Mouse (Mus musculus): ENCODE measurements around the gene Clec12b. TPM values are rescaled to one million over a fixed set of nuclear protein-coding genes. Genes with fewer than 3 reads are reported as not detected.

Clec12b gene
- under 1 TPM in 1 of 2 experiments, not detected in 1; 0.19 TPM for total RNA-seq (2021)

DNA sequence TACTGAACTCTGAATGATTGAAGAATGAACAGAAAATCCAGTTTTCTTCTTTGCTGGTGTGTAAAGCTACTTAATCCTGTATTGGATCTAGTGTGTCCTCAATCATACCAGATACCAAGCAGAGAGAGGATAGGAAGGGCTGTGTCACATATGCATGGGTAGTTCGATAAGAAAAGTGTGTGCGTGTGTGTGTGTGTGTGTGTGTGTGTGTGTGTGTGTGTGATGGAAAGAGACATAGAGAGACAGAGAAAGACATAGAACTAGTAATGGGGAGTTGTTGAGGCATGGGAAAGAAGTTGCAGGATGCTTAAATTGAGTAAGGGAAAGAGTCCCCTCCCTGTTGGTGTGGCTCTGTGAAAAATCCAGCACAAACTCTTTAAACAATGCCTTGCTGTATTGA lies at the start of gene Clec12b:
Gene Clec12b (minus strand): TSS at position 101 of the 400 bp plus-strand sequence.
- DNase-seq, result no peak
- intact Hi-C loops (cut with DNase I), result no loop called here

DNA sequence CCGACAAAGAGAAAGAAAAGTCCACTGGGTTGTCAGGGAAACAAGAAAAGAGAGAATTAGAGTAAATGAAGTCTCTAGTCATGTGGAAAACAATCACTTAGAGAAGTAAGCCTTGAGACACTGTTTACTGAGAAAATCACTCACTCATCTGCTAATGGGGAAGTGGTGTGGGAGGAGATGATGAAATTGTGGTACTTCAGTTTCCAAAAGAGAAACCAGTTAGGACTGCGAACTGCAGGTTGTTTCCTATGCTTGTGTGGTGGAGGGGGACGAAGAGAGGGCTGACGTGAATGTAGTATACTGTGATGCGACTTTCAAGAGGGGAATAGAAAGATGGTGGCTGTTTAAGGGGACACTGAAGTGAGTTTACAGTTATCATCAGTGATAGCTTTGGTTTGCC lies 48.6 kb upstream of the Clec12b start:
- DNase-seq, result no peak
- intact Hi-C loops (cut with DNase I), result no loop called here

DNA sequence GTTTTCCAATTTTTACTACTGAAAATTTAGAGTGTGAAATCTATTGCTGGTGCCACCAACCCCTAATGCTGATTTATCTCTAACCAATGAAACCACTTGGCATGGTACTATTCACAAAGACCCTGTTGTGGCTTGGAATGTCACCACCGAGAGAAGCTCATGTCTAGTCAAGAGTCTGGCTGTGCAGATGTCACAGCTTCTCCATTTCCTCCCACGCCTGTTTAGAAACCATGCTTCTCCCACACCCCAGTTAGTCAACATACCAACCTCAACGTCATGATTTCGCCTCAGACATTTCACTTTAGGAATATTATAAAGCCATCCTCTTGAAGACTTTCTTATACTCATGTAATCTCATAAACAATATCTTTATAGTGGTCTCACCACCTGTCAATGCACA lies 41.6 kb upstream of the Clec12b start:
- intact Hi-C loops (cut with DNase I), result no loop called here
- DNase-seq, result no peak

DNA sequence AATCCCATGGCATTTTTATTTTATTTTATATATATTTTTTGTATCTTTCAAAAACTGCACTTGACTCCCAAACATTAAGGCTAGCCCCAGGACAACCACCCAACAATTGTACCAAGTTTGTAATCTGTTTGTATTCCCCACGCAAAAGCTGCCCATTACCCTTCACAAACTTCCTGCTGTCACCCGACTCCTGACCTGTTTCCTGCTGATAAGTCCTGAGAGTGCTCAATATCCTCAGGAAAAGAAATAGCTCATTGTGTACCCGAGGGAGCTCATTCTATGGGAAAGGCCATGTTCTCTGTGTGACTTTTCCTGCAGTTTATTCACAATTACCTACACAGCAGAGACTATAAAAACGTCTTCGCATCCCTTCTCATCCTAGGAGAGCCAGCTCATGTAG lies 40.1 kb upstream of the Clec12b start:
- DNase-seq, result peak in 1 of 2 experiments; percentile 47
- intact Hi-C loops (cut with DNase I), result loop anchor here (1.0 kb wide), 1 partner anchor 24 kb away; no protein-coding TSS in a partner anchor

DNA sequence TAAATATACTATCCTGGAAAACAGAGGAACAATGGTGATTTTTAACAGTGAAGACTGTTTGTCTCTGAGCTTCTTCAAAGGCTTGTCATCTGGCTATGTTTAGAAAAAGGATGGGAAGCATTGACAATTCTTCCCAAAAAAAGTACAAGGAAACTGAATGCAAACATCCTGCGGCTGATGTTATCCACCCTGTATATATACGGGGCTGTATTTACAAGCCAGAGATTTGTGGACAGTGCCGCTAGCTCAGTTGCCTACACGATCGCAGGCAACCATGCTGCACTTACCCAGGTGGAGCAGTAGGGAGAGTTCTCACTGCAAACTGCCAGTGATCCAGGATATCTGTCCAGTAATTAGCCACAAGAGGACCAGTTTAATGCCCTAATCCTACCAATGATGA lies 39.5 kb upstream of the Clec12b start:
- DNase-seq, result no peak
- intact Hi-C loops (cut with DNase I), result no loop called here

GRCm38 (mm10) chr6:129423734-129424072 lies 38.0 kb upstream of the Clec12b start:
- peak; percentile 85 to 89 for DNase-seq
- intact Hi-C loops (cut with DNase I), result no loop called here

GRCm38 (mm10) chr6:129423040-129423733 lies 37.5 kb upstream of the Clec12b start:
- intact Hi-C loops (cut with DNase I), result no loop called here
- peak in 1 of 2 experiments; percentile 28 for DNase-seq

GRCm38 (mm10) chr6:129422311-129422710 lies 36.6 kb upstream of the Clec12b start:
- intact Hi-C loops (cut with DNase I), result no loop called here
- no peak for DNase-seq

DNA sequence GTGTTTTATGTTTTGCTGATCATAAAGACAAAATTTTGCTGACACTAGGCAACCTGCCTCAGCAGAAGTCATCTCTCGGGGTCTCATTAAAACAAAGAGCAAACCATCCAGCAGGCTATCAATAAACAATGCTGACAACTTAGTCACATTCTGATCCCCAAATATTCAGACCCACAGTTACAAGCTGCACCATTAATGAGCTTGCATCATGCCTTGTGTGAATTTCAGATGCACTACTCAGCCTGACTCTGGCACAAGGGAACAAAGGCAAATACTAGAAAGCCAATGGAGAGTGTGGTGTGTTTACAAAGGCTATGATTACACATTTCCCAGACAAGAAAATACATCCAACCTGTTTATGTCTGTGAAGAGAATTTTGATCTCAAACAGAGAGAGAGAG lies 28.5 kb upstream of the Clec12b start:
- intact Hi-C loops (cut with DNase I), result no loop called here
- DNase-seq, result no peak

GRCm38 (mm10) chr6:129408562-129408961 lies 22.9 kb upstream of the Clec12b start, which contains the start of gene Clec9a:
Clec9a (plus strand) TSS chr6:129408862.
- intact Hi-C loops (cut with DNase I), result no loop called here

GRCm38 (mm10) chr6:129407324-129407723 lies 21.6 kb upstream of the Clec12b start:
- peak in 1 of 2 experiments; percentile 18 for DNase-seq
- intact Hi-C loops (cut with DNase I), result no loop called here

More at GRCm38 (mm10) chr6:129408562-129408961, 22.9 kb upstream of the Clec12b start, which contains the start of gene Clec9a:
- no peak for DNase-seq

- intact Hi-C loops (cut with DNase I), result no loop called here
Observed at GRCm38 (mm10) chr6:129405999-129406398, 20.3 kb upstream of the Clec12b start.

DNA sequence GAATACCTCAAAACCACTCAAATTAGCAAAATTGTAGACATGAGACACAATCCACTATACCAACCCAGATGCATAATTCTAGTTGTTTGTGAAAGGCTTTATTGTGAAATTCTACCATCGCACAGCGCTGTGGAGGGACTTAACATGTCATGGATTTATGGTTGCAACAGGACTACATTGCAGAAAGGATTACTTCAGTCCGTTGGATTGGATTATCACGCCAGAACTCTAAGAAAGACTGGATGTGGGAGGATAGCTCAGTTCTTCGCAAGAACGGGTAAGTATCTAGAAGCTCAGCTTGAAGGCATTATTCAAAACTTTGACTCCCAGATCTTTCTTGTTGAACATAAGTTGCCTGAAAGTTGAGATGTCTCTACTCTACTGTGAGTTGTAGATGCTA lies 17.7 kb upstream of the Clec12b start:
- intact Hi-C loops (cut with DNase I), result no loop called here
- DNase-seq, result no peak

More at GRCm38 (mm10) chr6:129405999-129406398, 20.3 kb upstream of the Clec12b start:
- no peak for DNase-seq

- intact Hi-C loops (cut with DNase I), result no loop called here
- DNase-seq, result no peak
Observed at GRCm38 (mm10) chr6:129402404-129402803, 16.7 kb upstream of the Clec12b start.

DNA sequence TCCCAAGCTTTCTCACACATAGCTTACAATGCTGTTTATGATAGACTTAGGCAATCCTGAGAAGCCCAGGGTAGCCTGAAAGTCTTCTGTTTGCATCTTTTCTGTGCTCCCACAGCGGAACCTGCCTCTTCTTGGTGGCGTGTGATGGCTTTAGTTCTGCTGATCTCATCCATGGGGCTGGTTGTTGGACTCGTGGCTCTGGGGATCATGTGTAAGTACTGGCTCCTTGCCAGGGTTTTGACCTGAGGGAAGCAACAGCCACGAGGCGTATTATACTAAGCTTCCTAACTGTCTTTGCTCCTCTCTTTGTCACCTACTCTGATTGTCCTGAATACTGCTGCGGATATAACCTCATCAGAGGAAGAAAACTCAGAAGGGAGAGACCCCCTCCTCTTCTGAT lies 14.3 kb upstream of the Clec12b start:
- intact Hi-C loops (cut with DNase I), result no loop called here
- DNase-seq, result peak; percentile 25 to 41

DNA sequence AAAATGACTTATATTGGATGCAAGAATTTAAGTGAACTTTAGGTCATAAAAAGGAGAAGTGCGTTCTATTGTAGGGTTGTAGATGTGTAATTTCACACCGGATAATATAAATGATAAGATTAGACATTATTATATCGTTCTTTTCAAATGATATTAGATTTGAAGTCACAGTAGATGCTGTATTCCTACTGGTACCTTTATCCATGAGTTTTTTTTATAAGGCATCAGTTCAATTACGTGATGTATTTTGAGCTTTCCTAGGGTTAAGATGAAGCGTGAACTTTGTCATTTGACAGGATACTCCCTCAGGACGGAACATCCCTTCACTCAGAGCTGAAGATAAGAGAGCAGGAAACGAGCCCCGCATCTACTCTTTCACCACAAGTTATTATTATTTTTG lies 11.3 kb upstream of the Clec12b start, which contains the start of gene Clec1b:
Gene Clec1b (plus strand): TSS at position 301 of the 400 bp plus-strand sequence.
- intact Hi-C loops (cut with DNase I), result no loop called here
- no peak for DNase-seq

DNA sequence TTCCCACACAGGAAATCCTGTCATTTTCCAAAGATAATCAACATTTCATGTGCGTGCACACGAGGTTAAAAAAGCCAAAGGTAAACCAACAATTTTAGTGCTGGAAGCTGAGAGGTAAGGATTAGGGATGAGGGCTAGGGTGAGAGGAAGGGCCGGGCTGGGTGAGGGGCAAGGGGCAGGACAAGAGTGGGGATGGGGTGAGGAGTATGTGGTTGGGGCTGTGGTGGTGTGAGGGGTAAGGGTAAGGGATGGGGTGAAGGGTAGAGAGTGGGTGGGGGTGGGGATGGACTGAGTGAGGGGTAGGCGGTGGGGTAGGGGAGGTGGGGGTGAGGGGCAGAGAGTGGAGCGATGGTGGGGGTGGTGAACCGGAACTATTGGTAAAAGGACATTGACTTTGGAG lies 8.1 kb upstream of the Clec12b start:
- no peak for DNase-seq
- intact Hi-C loops (cut with DNase I), result loop anchor here (1.0 kb wide), 3 partner anchors 83 to 166 kb away; no protein-coding TSS in a partner anchor

DNA sequence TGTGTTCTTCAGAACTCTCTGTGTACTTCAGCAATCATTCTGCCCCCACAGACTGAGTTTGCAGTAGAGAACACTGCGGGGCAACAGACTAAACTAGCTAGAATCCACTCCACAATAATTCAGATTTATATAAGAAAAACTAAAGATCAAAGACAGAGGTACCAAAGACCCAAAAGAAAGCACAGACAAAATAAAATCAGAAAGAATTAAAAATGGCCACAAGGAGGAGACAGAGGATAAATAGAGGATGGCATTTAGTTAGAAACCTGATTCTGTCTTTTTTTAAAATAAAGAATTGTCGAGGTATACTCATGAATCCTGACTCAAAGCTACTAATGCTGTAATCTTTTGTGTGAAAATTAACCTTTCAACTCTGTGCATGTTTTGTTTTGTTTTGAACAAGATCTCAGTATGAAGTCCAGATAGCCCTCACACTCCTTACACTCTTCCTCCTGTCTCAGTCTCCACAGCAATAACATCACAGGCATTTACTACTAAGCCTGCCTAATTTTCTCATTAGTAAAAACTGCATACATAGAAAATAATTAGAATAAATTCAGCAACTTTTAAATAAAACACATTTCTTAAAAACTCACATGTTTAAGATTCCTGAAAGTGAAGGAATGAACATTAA lies 7.5 kb upstream of the Clec12b start:
- no peak for DNase-seq
- intact Hi-C loops (cut with DNase I), result loop anchor here (1.0 kb wide), 3 partner anchors 83 to 166 kb away; no protein-coding TSS in a partner anchor

GRCm38 (mm10) chr6:129385000-129385399 lies 674 bp downstream of the Clec12b start:
- intact Hi-C loops (cut with DNase I), result no loop called here
- DNase-seq, result no peak

DNA sequence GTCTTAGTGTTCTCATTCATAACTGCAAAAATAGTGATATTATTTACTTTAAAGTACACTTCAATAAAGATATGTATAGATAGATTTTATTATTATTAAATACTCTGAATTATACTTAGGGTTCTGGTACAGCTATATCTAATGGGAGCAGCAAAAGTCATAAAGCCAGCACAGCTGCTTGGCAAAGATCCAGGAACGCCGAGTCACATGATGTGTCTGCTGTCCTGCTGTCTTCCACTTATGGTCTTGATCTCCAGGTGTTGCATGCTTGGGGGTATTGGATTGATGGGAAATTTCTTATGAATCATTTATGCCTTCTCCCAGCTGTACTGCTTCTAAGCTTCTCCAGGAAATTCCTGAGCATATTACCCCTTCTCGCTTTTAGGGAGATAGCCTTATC lies 2.2 kb downstream of the Clec12b start:
- DNase-seq, result no peak
- intact Hi-C loops (cut with DNase I), result no loop called here

DNA sequence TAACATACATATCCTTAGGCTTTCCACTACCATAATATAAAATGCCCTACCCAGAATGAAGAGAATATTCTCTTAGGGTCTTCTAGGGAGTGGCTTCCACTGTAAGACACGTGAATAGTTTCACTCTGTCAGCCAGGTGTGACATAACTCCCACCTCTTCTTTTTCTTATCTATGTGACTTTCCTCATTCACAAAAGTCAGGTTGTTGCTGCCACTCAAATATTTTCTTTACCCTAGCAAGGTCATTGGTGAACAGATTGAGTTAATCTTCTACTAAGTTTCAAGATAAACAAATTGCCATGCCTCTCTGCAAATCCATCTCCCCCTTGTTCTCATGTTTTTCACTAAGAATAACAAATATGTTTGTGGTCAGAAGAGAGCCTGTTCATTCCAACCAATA lies 3.9 kb downstream of the Clec12b start:
- DNase-seq, result no peak
- intact Hi-C loops (cut with DNase I), result no loop called here

- DNase-seq, result no peak
- intact Hi-C loops (cut with DNase I), result no loop called here
Observed at GRCm38 (mm10) chr6:129380454-129380853, 5.2 kb downstream of the Clec12b start.
